Mouse (Mus musculus) hindbrain, embryonic 11.5 days (tissue): ENCODE data around the gene Gnai2. TPM values are rescaled to one million over a fixed set of nuclear protein-coding genes. Genes with fewer than 3 reads are reported as not detected.
"Not testable (repeated sequence)": the region's sequence is repeated elsewhere in the genome, so short reads cannot be mapped to it uniquely, and the experiment has no call there.

Source experiments
- ATAC-seq: fragments of 200-750 bp; cut with Nextera tagmentation; 2 replicates; pipeline ENCODE4 v1.8.0; 2017; ENCODE audit warnings: mild to moderate bottlenecking, moderate TSS enrichment, moderate library complexity; ENCODE audit not compliant: low FRiP score
- DNase-seq: peaks from one replicate; pipeline ENCODE4 v3.0.0-alpha.2; 2015; ENCODE audit warnings: low spot score
- H3K27ac ChIP-seq: fragments of 300-500 bp; sonication (generic); 2 replicates; pipeline ENCODE4 v1.5.1; 2014; ENCODE audit warnings: mild to moderate bottlenecking, low read depth, low read length
- H3K27me3 ChIP-seq: fragments of 300-500 bp; sonication (generic); 2 replicates; pipeline ENCODE4 v1.6.1; 2014; ENCODE audit warnings: mild to moderate bottlenecking, low read length, moderate library complexity, mixed read lengths; ENCODE audit not compliant: control insufficient read depth, insufficient read depth
- H3K36me3 ChIP-seq: fragments of 300-500 bp; sonication (generic); 2 replicates; pipeline ENCODE4 v1.6.1; 2014; ENCODE audit warnings: mild to moderate bottlenecking, low read length, moderate library complexity, mixed read lengths; ENCODE audit not compliant: control insufficient read depth, insufficient read depth
- H3K4me1 ChIP-seq: fragments of 300-500 bp; sonication (generic); replicated peaks from 2 replicates; pipeline ENCODE4 v1.6.1; 2014; ENCODE audit warnings: low read length, mixed read lengths; ENCODE audit not compliant: control insufficient read depth, insufficient read depth
- H3K4me2 ChIP-seq: fragments of 300-500 bp; sonication (generic); replicated peaks from 2 replicates; pipeline ENCODE4 v1.6.1; 2014; ENCODE audit warnings: mild to moderate bottlenecking, low read depth, low read length
- H3K4me3 ChIP-seq: fragments of 300-500 bp; sonication (generic); 2 replicates; pipeline ENCODE4 v1.5.1; 2014; ENCODE audit warnings: low read depth, low read length
- H3K9ac ChIP-seq: fragments of 300-500 bp; sonication (generic); 2 replicates; pipeline ENCODE4 v1.6.1; 2014; ENCODE audit warnings: low read depth, low read length
- H3K9me3 ChIP-seq: fragments of 300-500 bp; sonication (generic); 2 replicates; pipeline ENCODE4 v1.6.1; 2016; ENCODE audit warnings: low read length; ENCODE audit not compliant: control insufficient read depth
- WGBS: fragments of 180-500 bp; shearing (Covaris S2); extraction: QIAGEN DNeasy Blood & Tissue Kit; methylation state at CpG from one replicate; pipeline ENCODE4 v1.1.7; 2014; 5-methylcytosine and 5-hydroxymethylcytosine counted together
- polyA plus RNA-seq: library from polyadenylated mRNA; unstranded; fragments of >200 nt; fragmentation: Nextera tagmentation; extraction: Ambion mirVana; gene quantifications from 2 replicates; pipeline ENCODE4 v1.2.1, GENCODE M21; 2014

Gnai2 gene
- polyA plus RNA-seq, 1 experiment from 2014 or later = 529 TPM

DNA sequence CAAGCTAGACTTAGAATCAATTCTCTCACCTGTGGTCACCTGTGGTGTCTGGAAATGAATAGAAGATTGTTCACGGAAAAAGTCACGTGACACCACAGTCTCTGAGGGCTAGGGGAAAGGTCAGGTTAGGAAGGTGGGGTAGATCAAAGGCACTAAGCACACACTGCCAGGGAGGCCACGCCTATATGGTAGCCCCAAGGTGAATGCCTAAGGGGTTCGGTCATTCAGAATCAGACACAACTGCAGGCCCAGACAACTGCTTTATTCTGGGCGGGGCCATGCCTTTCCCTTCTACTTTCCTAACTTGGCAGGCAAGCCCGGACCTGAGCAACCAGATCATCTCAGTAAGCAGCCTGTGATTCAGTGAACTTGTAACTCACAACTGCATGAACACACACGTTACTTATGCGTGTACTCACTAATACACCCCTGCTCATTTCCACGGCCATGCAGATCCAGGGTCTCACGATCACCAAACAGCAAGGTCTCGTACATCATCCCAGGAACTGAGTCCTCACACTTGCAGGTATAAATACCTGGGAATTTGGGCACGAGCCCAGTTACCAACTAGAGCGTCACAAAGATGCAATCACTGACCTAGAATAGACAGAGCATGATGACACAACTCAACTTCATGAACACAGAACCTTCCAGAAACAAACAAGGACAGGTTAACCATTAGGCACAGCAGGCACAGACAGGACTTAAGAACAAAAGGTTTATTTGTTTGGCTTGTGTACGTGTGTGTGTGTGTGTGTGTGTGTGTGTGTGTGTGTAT is 59.4 kb downstream of the Gnai2 start:
- no peak for ATAC-seq
- H3K9ac ChIP-seq = no peak overlapping the region
- H3K4me1 ChIP-seq = peaks cover 5% of the 10 kb centered on the region
- H3K9me3 ChIP-seq = no peaks in the 10 kb centered on the region
- H3K4me2 ChIP-seq = no peak overlapping the region
- no peak overlapping the region for H3K27ac ChIP-seq
- no peaks in the 10 kb centered on the region for H3K27me3 ChIP-seq
- no peak overlapping the region for H3K4me3 ChIP-seq
- WGBS = 88% methylated on average over 14 of the region's 14 CpGs
- no peak for DNase-seq
- peaks cover 25% of the 10 kb centered on the region for H3K36me3 ChIP-seq

DNA sequence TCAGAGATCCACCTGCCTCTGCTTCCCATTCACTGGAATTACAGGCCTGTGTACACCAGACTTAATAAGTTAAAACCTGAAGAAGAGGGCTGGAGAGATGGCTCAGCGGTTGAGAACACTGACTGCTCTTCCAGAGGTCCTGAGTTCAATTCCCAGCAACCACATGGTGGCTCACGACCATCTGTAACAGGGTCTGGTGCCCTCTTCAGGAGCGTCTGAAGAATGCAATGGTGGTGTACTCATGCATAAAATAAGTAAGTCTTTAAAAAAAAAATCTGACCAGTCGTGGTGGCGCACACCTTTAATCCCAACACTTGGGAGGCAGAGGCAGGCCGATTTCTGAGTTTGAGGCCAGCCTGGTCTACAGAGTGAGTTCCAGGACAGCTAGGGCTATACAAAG is 61.4 kb downstream of the Gnai2 start:
- not testable (repeated sequence) for H3K4me3 ChIP-seq, H3K27ac ChIP-seq, H3K9ac ChIP-seq, H3K9me3 ChIP-seq, ATAC-seq, H3K4me2 ChIP-seq, H3K27me3 ChIP-seq, DNase-seq
- peaks cover 25% of the 10 kb centered on the region for H3K36me3 ChIP-seq
- 79% methylated on average over 6 of the region's 6 CpGs for WGBS
- peaks cover 11% of the 10 kb centered on the region for H3K4me1 ChIP-seq

DNA sequence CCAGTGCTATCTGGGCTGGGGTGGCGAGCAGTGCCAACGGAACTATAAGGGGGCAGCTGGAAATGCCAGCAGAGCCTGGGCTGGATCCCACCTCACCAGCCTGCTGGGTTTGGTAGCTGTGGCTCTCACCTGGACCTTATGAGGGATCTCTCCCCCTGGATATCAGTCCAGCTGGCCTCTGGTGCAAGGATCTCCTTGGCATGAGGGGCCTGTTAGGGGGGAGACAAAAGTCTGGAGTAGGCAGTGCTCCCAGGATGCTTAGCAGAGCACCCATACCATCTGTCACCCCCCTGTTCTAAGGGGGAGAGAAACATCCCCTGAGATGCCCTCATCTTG is 62.9 kb downstream of the Gnai2 start:
- H3K9me3 ChIP-seq = no peaks in the 10 kb centered on the region
- no peak overlapping the region for H3K9ac ChIP-seq
- 100% methylated on average over 2 of the region's 2 CpGs for WGBS
- ATAC-seq (no peak), DNase-seq (no peak)
- no peak overlapping the region for H3K4me3 ChIP-seq
- peaks cover 25% of the 10 kb centered on the region for H3K36me3 ChIP-seq
- no peak overlapping the region for H3K27ac ChIP-seq
- no peaks in the 10 kb centered on the region for H3K27me3 ChIP-seq
- no peak overlapping the region for H3K4me2 ChIP-seq
- H3K4me1 ChIP-seq = peaks cover 14% of the 10 kb centered on the region

DNA sequence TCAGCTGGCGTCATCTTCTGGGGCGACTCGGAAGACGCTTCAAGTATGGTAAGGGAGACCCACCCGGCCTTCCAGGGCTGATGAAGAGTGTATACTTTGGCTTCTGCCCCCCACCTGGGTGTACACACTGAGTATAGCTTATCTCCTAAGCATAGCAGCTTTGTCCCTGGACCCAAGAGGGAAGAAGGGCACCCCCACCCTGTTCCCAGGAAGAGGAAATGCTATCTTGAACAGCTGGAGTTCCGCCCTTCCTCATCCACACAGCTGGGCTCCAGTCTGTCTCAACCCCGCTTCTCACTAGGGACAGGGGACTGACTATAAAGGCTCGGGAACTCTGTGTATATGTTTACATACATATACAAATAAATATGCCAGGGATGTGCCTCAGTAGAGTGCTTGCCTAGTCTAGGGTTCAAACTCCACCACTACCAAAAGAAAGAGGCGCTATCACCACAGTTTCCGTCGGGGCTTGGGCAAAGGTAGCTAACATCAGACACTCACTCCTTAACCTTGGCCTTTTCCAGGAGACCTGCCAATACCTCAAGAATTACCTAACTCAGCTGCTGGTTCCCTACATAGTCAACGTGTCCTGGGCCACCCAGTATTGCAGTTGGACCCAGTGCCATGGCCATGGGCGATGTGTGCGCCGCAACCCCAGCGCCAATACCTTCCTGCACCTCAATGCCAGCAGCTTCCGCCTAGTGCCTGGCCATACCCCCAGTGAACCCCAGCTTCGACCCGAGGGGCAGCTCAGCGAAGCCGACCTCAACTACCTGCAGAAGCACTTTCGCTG is 63.4 kb downstream of the Gnai2 start:
- H3K4me1 ChIP-seq = peaks cover 14% of the 10 kb centered on the region
- H3K36me3 ChIP-seq = peaks cover 25% of the 10 kb centered on the region

DNA sequence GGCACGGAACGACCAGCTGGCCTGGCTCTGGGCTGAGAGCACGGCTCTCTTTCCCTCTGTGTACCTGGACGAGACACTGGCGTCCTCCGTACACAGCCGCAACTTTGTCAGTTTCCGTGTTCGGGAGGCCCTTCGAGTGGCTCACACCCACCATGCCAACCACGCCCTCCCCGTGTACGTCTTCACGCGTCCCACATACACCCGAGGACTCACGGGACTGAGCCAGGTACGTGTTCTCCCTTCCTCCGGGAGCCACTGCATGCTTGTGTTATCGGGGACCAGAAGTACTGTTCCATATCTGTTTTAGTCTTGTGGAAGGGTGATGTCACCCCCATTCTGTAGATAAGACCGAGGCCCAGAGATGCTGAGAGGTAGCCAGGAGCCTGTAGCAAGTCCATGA is 64.3 kb downstream of the Gnai2 start:
- ATAC-seq (no peak), DNase-seq (no peak)
- H3K36me3 ChIP-seq = peaks cover 25% of the 10 kb centered on the region
- no peak overlapping the region for H3K27ac ChIP-seq
- H3K9ac ChIP-seq = no peak overlapping the region
- no peaks in the 10 kb centered on the region for H3K27me3 ChIP-seq
- 93% methylated on average over 21 of the region's 21 CpGs for WGBS
- H3K4me2 ChIP-seq = peak overlapping the region; percentile 58
- H3K9me3 ChIP-seq = no peaks in the 10 kb centered on the region
- peaks cover 14% of the 10 kb centered on the region for H3K4me1 ChIP-seq
- peak overlapping the region; percentile 91 for H3K4me3 ChIP-seq

More for the DNA sequence above, 63.4 kb downstream of the Gnai2 start:
- Histone ChIP-seq H3K9me3 (no peaks in the 10 kb centered on the region), H3K9ac (no peak overlapping the region), H3K27me3 (no peaks in the 10 kb centered on the region), H3K4me3 (no peak overlapping the region), H3K27ac (no peak overlapping the region), H3K4me2 (0 out of 2 replicates have a peak overlapping the region, but pooled peaks have one; percentile 58)
- no peak for ATAC-seq
- no peak for DNase-seq
- 94% methylated on average over 22 of the region's 22 CpGs for WGBS

DNA sequence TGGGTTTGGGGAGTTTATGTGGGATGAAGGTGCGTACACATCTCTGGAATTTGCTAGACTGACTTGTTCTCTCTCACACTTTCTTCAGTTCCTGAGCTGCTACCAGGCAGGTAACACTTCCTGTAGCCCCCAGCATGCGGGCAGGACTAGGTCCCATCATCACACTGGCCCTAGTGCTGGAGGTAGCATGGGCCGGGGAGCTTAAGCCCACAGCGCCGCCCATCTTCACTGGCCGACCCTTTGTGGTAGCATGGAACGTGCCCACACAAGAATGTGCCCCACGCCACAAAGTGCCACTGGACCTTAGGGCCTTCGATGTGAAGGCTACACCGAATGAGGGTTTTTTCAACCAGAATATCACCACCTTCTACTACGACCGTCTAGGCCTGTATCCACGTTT is 65.2 kb downstream of the Gnai2 start:
- Histone ChIP-seq H3K4me2 (peak overlapping the region; percentile 58), H3K36me3 (peaks cover 28% of the 10 kb centered on the region), H3K9me3 (no peaks in the 10 kb centered on the region), H3K4me3 (peak overlapping the region; percentile 91), H3K4me1 (peaks cover 14% of the 10 kb centered on the region), H3K27me3 (no peaks in the 10 kb centered on the region), H3K9ac (peak overlapping the region; percentile 91), H3K27ac (0 out of 2 replicates have a peak overlapping the region, but pooled peaks have one; percentile 19)
- ATAC-seq (no peak), DNase-seq (no peak)
- 52% methylated on average over 13 of the region's 13 CpGs for WGBS

DNA sequence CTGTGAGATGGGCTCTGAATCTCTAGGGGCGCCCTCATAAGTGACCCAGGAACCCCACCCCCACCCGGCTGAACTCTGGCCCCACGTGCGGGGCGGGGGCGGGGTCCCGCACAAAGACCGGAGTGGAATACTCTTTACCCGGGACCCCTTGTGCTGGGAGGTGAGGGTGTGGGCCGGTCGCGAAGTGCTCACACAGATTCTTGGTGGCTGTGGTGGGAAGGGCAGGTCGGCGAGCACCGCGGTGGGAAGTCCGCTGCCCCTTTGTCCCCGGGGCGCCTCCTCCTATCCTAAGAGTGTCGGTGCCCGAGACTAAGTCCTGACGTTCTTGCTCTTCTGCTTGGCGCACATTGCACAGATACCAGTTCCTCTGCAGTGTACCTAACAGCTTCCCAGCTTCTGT is 65.9 kb downstream of the Gnai2 start:
- Histone ChIP-seq H3K9ac (peak overlapping the region; percentile 91), H3K27ac (peak overlapping the region; percentile 75), H3K4me1 (peaks cover 16% of the 10 kb centered on the region), H3K27me3 (no peaks in the 10 kb centered on the region), H3K4me3 (peak overlapping the region; percentile 91), H3K4me2 (peak overlapping the region; percentile 58), H3K36me3 (peaks cover 25% of the 10 kb centered on the region), H3K9me3 (no peaks in the 10 kb centered on the region)
- DNase-seq = no peak
- 0% methylated on average over 23 of the region's 23 CpGs for WGBS
- peak; percentile 59 for ATAC-seq

DNA sequence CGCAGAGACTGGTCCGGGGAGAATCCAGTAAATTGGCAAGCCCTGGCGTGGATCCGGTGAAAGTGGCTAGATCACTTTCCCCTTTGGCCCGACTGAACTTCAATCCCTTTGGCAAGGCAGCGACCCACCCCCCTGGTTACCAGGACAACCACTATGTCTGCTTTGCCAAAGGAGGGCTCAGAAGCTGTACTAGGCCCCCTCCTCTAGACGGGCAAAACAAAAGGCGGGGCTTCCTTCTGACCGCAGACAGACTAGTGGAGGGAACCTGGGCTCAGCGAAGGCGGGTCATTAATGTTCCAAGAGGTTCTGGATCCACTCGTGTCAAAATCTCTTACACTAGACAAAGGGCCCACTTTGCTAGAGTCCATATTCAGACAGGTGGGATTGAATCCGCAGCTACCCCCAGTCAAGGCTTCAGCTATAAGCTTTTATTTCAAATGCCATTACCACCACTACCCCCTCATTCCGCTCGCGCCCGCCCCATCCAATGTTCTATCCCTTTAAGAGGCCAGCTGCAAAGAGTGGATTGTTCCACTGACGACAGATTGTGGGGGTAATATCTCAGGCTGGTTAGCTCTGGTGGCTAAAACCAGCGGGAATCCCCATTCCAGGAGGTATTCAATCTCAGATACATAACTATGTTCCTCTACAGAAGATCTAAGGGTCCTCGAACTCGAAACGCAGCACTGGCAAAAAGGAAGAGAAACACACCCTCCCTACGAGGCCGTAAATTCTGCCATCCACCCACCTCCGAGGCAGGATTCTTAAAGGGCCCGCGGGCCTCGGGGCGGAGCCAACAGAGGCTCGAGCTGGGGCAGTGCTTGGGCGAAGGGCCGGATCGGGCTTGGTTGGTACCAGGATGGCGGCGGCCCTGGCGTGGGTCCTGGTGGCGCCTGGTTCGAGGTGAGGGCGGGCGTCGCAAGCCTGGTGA is 66.6 kb downstream of the Gnai2 start:
- ATAC-seq = peak; percentile 87
- H3K9ac ChIP-seq = peak overlapping the region; percentile 91
- peak overlapping the region; percentile 58 for H3K4me2 ChIP-seq
- no peaks in the 10 kb centered on the region for H3K9me3 ChIP-seq
- DNase-seq = peak; percentile 93
- no peaks in the 10 kb centered on the region for H3K27me3 ChIP-seq
- under 1% methylated on average over 41 of the region's 41 CpGs for WGBS
- peaks cover 22% of the 10 kb centered on the region for H3K36me3 ChIP-seq
- peak overlapping the region; percentile 91 for H3K4me3 ChIP-seq
- H3K27ac ChIP-seq = peak overlapping the region; percentile 75
- peaks cover 21% of the 10 kb centered on the region for H3K4me1 ChIP-seq
